Mouse (Mus musculus) heart, postnatal 0 days (tissue): ENCODE results near the gene D430042O09Rik. TPM values are rescaled to one million over a fixed set of nuclear protein-coding genes. Genes with fewer than 3 reads are reported as not detected.

ENCODE experiments used
- ATAC-seq: fragments of 200-750 bp; cut with Nextera tagmentation; 2 replicates; pipeline ENCODE4 v1.8.0; 2017; ENCODE audit warnings: low read depth, moderate number of reproducible peaks, moderate library complexity; ENCODE audit not compliant: insufficient read depth
- DNase-seq: peaks from one replicate; pipeline ENCODE4 v3.0.0-alpha.2; 2016; ENCODE audit warnings: low spot score
- H3K27ac ChIP-seq: fragments of 300-500 bp; sonication (generic); 2 replicates; pipeline ENCODE4 v1.5.1; 2014; ENCODE audit warnings: low read depth, mild to moderate bottlenecking
- H3K27me3 ChIP-seq: fragments of 300-500 bp; sonication (generic); 2 replicates; pipeline ENCODE4 v1.6.1; 2014; ENCODE audit warnings: low read length, mixed read lengths; ENCODE audit not compliant: control insufficient read depth, insufficient read depth
- H3K36me3 ChIP-seq: fragments of 300-500 bp; sonication (generic); replicated peaks from 2 replicates; pipeline ENCODE4 v1.6.1; 2014; ENCODE audit warnings: low read length, mixed read lengths; ENCODE audit not compliant: control insufficient read depth, insufficient read depth
- H3K4me1 ChIP-seq: fragments of 300-500 bp; sonication (generic); 2 replicates; pipeline ENCODE4 v1.6.1; 2014; ENCODE audit warnings: antibody characterized with exemption; ENCODE audit not compliant: control insufficient read depth, insufficient read depth
- H3K4me2 ChIP-seq: fragments of 300-500 bp; sonication (generic); 2 replicates; pipeline ENCODE4 v1.6.1; 2014; ENCODE audit warnings: low read depth, mild to moderate bottlenecking, low read length, moderate library complexity
- H3K4me3 ChIP-seq: fragments of 300-500 bp; sonication (generic); 2 replicates; pipeline ENCODE4 v1.5.1; 2014; ENCODE audit warnings: low read depth, low read length
- H3K9ac ChIP-seq: fragments of 300-500 bp; sonication (generic); replicated peaks from 2 replicates; pipeline ENCODE4 v1.6.1; 2014; ENCODE audit warnings: low read depth, low read length, mixed read lengths
- H3K9me3 ChIP-seq: fragments of 300-500 bp; sonication (generic); replicated peaks from 2 replicates; pipeline ENCODE4 v1.6.1; 2016; ENCODE audit warnings: low read length; ENCODE audit not compliant: control insufficient read depth
- CTCF ChIP-seq: IDR thresholded peaks from 2 replicates; pipeline ENCODE4 v1.5.1; 2016; ENCODE audit warnings: antibody characterized with exemption, control low read depth, low read depth
- EP300 ChIP-seq: IDR thresholded peaks from 2 replicates; pipeline ENCODE4 v1.6.1; 2016; ENCODE audit warnings: antibody characterized with exemption, low read depth
- WGBS: fragments of 180-500 bp; shearing (Covaris S2); extraction: QIAGEN DNeasy Blood & Tissue Kit; methylation state at CpG from one replicate; pipeline ENCODE4 v1.1.7; 2014; 5-methylcytosine and 5-hydroxymethylcytosine counted together
- polyA plus RNA-seq: library from polyadenylated mRNA; unstranded; fragments of >200 nt; fragmentation: Nextera tagmentation; extraction: Ambion mirVana; gene quantifications from 2 replicates; pipeline ENCODE4 v1.2.1, GENCODE M21; 2015
- total RNA-seq: library from RNA; depleted of rRNA; stranded (reverse); fragments of >200 nt; gene quantifications from 2 replicates; pipeline ENCODE4 v1.2.3, GENCODE M21; 2014; ENCODE audit warnings: low replicate concordance

D430042O09Rik gene
- total and polyA plus RNA-seq, 2 experiments from 2014 or later, result 4.5 to 23.9 TPM

DNA sequence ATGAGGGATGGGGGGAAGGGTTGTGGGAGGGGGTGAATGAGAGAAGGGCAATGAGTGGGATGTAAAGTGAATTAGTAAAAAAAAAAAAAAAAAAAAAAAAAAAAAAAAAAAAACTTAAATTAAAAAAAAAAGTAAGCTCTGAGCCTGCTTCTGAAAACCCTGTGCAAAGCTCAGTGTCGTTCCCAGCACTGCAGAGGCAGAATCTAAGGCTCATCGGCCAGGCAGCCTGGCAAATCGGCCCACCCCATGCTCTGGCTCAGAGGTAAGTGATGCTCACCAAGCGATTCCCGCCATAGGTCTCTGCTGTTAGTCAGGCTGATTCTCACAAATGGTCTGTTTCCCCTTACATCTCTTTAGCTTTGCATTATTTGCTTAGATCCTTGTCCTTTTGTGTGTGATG lies 78.4 kb downstream of the D430042O09Rik start:
- WGBS, result 82% methylated on average over 5 of the region's 5 CpGs
- no peak for TF ChIP-seq CTCF
- no peak for TF ChIP-seq EP300

DNA sequence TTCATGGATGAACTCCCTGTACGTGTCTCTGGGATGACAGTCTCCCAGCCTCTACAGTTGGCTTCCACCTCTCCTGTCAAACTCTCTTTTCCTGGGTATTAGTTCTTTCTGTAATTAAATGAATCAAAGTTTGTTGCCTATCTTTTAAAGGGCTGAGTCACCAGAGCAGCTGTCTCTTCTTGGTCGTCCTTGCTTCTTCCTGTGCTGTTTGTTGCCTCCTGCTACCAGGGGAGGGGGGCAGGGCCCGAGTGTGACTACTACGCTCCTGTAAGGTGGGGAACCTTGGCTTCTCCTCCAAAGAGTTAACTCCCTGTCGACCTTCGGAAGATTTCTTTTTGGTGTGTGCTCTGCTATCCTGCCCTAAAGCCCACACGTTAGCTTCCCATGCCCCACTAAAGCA lies 79.4 kb downstream of the D430042O09Rik start:
- Histone ChIP-seq H3K4me2 (no peak overlapping the region), H3K4me3 (no peak overlapping the region), H3K27me3 (no peaks in the 10 kb centered on the region), H3K27ac (no peak overlapping the region), H3K9ac (no peak overlapping the region), H3K4me1 (no peaks in the 10 kb centered on the region), H3K36me3 (0 out of 2 replicates have a peak, but pooled peaks cover 3% of the 10 kb centered on the region), H3K9me3 (no peaks in the 10 kb centered on the region)
- no peak for ATAC-seq
- no peak for TF ChIP-seq EP300
- TF ChIP-seq CTCF, result no peak
- WGBS, result 66% methylated on average over 7 of the region's 7 CpGs
- DNase-seq, result no peak

More for the DNA sequence above, 78.4 kb downstream of the D430042O09Rik start:
- Histone ChIP-seq H3K27ac (no peak overlapping the region), H3K27me3 (no peaks in the 10 kb centered on the region), H3K4me3 (no peak overlapping the region), H3K4me1 (no peaks in the 10 kb centered on the region), H3K9ac (no peak overlapping the region), H3K9me3 (no peaks in the 10 kb centered on the region), H3K36me3 (0 out of 2 replicates have a peak, but pooled peaks cover 3% of the 10 kb centered on the region), H3K4me2 (no peak overlapping the region)
- no peak for DNase-seq
- no peak for ATAC-seq

DNA sequence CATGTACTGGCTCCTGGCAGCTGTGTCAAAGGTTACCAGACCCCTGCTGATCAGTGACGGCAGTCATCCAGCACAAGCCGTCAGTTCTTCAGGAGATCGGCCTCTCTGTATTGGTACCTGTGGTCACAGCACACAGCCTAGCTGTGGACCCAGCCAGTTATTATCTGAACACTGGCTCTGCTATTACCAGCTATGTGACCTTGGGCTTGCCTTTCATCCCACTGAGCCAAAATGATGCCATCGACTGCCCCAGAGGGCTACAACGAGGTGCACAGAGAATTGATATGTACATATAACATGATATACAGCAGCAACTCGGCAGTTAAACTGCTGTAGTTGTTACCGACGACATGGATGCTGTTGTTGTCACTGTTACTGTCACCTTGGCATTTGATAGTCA lies 82.4 kb downstream of the D430042O09Rik start:
- no peaks in the 10 kb centered on the region for H3K9me3 ChIP-seq
- H3K4me1 ChIP-seq, result no peaks in the 10 kb centered on the region
- DNase-seq, result no peak
- no peak overlapping the region for H3K27ac ChIP-seq
- H3K9ac ChIP-seq, result no peak overlapping the region
- no peaks in the 10 kb centered on the region for H3K36me3 ChIP-seq
- H3K27me3 ChIP-seq, result no peaks in the 10 kb centered on the region
- H3K4me3 ChIP-seq, result no peak overlapping the region
- no peak overlapping the region for H3K4me2 ChIP-seq
- peak; percentile 53 for ATAC-seq
- 55% methylated on average over 8 of the region's 8 CpGs for WGBS
- no peak for TF ChIP-seq EP300
- no peak for TF ChIP-seq CTCF

DNA sequence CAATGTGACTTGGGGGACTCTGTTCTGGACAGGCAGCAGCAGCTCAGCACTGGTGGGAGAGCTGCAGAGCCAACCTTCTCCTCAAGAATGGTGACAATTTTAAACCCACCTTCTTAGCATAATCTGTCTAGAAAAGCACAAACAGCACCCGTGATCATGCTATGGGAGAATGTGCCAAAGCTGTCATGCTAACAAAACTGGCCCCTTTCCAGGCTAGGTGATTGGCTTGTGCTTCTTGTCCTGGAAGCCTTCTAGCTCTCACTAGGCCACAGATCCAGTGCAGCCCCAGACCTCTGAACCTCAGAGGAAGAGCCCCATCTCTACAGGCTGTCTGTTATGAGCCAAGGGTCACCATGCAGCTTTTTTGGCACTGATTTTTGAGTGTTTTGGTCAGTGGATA lies 98.9 kb downstream of the D430042O09Rik start:
- no peaks in the 10 kb centered on the region for H3K27me3 ChIP-seq
- no peak overlapping the region for H3K4me3 ChIP-seq
- DNase-seq (no peak), ATAC-seq (no peak)
- no peaks in the 10 kb centered on the region for H3K9me3 ChIP-seq
- no peaks in the 10 kb centered on the region for H3K4me1 ChIP-seq
- 39% methylated on average over 1 of the region's 1 CpGs for WGBS
- H3K27ac ChIP-seq, result no peak overlapping the region
- no peak overlapping the region for H3K9ac ChIP-seq
- no peak overlapping the region for H3K4me2 ChIP-seq
- H3K36me3 ChIP-seq, result no peaks in the 10 kb centered on the region
- TF ChIP-seq EP300 (no peak), CTCF (no peak)

DNA sequence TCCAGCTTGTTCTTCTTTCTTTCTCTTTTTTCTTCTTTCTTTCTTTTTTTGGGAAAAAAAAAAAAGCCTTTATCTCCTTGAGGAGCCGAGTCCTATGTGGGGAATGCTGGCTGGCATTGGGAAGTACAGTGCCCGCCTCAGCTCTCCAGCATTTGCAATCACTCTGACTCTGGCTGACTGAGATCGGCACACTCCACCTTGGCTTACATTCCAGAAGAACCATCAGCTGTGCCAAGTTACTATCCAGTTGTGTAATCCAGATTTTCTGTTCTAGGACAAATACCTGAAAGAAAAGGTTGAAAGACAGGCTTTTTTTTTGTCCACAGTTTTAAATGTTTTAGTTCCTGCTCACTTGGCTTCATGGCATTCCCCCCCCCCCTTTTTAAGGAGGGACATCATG lies 100.5 kb downstream of the D430042O09Rik start:
- H3K27ac ChIP-seq, result no peak overlapping the region
- H3K9me3 ChIP-seq, result no peaks in the 10 kb centered on the region
- ATAC-seq (no peak), DNase-seq (no peak)
- H3K36me3 ChIP-seq, result peaks cover 4% of the 10 kb centered on the region; the same call in 1 of the 2 replicates
- no peaks in the 10 kb centered on the region for H3K27me3 ChIP-seq
- no peak overlapping the region for H3K9ac ChIP-seq
- H3K4me2 ChIP-seq, result no peak overlapping the region
- no peaks in the 10 kb centered on the region for H3K4me1 ChIP-seq
- WGBS, result 57% methylated on average over 3 of the region's 3 CpGs
- no peak overlapping the region for H3K4me3 ChIP-seq
- TF ChIP-seq EP300, result no peak
- TF ChIP-seq CTCF, result no peak

DNA sequence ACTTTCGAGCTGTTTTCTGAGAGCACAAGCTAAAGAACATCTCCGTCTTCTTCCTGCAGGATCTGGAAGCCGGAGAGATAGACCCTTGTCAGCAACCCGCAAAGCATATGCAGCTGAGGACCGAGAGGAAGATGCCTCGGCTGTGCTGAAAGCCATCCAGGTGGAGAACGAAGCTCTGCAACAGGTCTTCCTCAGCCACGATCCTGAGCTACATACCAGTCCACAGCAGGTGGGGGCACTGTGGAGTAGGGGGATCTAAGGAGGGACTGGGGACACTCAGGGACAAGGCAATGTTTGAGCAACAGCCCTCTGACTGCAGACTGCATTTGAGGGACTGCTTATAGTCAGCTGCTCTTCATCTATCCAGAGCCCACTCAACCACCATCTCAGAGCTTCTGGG lies 105.0 kb downstream of the D430042O09Rik start:
- no peak for ATAC-seq

More for the DNA sequence above, 105.0 kb downstream of the D430042O09Rik start:
- WGBS, result 84% methylated on average over 8 of the region's 8 CpGs
- H3K36me3 ChIP-seq, result peaks cover 47% of the 10 kb centered on the region
- no peak overlapping the region for H3K9ac ChIP-seq
- H3K4me2 ChIP-seq, result no peak overlapping the region
- H3K27me3 ChIP-seq, result no peaks in the 10 kb centered on the region
- no peaks in the 10 kb centered on the region for H3K4me1 ChIP-seq
- H3K9me3 ChIP-seq, result no peaks in the 10 kb centered on the region
- no peak overlapping the region for H3K4me3 ChIP-seq
- DNase-seq, result no peak
- no peak for TF ChIP-seq EP300
- TF ChIP-seq CTCF, result no peak
- no peak overlapping the region for H3K27ac ChIP-seq
